Mouse (Mus musculus): Measurements from ENCODE around the gene Calcoco1. TPM values are rescaled to one million over a fixed set of nuclear protein-coding genes. Genes with fewer than 3 reads are reported as not detected.
A peak's percentile ranks its signal among the peaks of the same experiment; 100 is the strongest.

The Calcoco1 gene
- polyA plus RNA-seq, 1 experiment from 2014 or later: 99.4 TPM

DNA sequence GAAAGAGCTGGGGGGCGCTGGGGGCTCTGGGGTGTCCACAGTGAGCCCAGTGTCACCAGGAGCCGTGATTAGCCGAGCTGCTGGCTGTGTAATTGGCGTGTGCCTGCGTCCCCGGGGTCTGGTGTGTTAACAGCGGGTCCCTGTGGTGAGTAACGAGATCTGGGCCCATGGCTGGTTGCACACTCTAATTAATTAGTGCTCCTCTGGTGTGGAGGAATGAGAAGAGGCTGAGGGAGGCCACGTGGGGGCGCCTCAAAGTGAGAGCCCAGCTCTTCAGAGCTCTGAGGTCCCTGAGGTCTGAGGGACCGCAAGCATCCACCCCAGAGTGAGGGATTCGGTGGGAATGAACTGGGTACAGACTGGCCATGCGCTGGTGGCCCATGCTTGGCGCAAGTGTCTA is 13.1 kb upstream of the Calcoco1 start:
- Histone ChIP-seq H3K9ac (replicated peaks; ENCODE audit: low read depth) (no peak overlapping the region), H3K27ac (ENCODE audit: low read length) (no peak overlapping the region), H3K27me3 (replicated peaks; ENCODE audit: insufficient read depth, low read length) (peaks cover 7% of the 10 kb centered on the region), H3K36me3 (ENCODE audit: insufficient read depth, low read length) (no peaks in the 10 kb centered on the region), H3K9me3 (ENCODE audit: low read length) (no peaks in the 10 kb centered on the region), H3K4me2 (replicated peaks; ENCODE audit: low read depth, low read length) (no peak overlapping the region), H3K4me3 (ENCODE audit: low read depth, low read length) (no peak overlapping the region), H3K4me1 (ENCODE audit: insufficient read depth, low read depth, low read length) (no peaks in the 10 kb centered on the region)
- no peak for DNase-seq (ENCODE audit: low spot score)
- WGBS: 45% methylated on average over 14 of the region's 14 CpGs
- TF ChIP-seq EP300 (IDR thresholded peaks at IDR 0.05): no peak
- peak; percentile 30 for TF ChIP-seq CTCF (IDR thresholded peaks at IDR 0.05)
- ATAC-seq: no peak

DNA sequence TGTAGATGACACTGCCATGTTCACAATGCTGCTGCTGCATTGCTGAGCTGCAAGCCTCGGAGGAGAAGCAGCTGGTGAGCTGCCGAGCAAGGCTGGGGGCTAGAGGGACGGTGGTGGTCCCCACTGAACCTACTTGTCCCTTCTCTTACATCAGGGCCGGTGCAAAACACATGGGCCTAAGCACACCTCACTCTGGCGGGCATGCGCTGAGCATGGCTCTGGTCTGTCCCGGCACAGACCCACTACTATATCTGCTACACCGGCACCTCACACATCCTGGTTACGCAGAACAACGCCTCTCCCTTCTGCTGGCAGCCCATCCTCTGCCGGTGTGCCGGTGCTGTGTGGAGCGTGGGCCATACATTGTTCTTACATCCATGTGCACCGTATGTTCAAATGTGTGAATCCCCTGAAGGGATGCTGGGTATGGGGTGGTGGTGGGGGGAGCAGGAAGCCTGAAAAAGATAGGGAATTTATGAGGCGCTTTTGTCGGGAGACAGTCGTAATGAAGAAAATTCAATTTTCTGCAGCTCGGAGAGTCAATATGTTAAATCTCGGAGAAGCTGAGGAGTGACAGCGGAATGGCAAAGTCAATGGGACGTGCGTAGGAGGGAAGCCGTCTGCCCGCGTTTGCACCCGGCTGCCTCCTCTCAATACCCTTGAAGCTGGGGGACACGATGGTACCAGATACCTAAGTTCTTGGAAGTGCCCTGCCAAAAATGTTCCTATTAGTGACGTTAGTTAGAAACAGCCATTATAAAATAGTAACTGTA is 12.0 kb upstream of the Calcoco1 start:
- Histone ChIP-seq H3K27me3 (replicated peaks; ENCODE audit: insufficient read depth, low read length) (peaks cover 5% of the 10 kb centered on the region), H3K36me3 (ENCODE audit: insufficient read depth, low read length) (no peaks in the 10 kb centered on the region), H3K9ac (replicated peaks; ENCODE audit: low read depth) (no peak overlapping the region), H3K4me2 (replicated peaks; ENCODE audit: low read depth, low read length) (no peak overlapping the region), H3K4me1 (ENCODE audit: insufficient read depth, low read depth, low read length) (no peaks in the 10 kb centered on the region), H3K4me3 (ENCODE audit: low read depth, low read length) (no peak overlapping the region), H3K9me3 (ENCODE audit: low read length) (no peaks in the 10 kb centered on the region), H3K27ac (ENCODE audit: low read length) (no peak overlapping the region)
- DNase-seq (ENCODE audit: low spot score) (no peak), ATAC-seq (no peak)
- TF ChIP-seq EP300 (IDR thresholded peaks at IDR 0.05) (no peak), CTCF (IDR thresholded peaks at IDR 0.05) (no peak)
- WGBS: 84% methylated on average over 28 of the region's 28 CpGs

DNA sequence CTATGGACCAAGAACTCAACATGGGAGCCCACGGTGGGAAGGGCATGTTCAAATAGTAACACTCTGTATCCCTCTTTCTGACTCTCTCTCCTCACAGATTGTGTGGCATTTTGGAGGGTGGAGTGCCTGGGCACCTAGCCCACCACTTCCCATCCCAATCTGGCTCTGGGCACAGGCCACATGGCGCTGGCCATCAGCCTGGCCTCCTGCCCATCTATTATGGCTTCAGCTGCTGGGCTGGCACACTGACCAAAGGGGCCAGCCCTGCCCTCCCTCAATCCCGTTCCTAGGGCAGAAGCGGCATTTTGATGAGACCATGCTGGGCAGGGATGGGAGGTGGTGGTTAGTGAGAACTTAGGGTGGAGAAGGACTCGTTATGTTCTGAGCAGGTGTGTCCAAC is 11.3 kb upstream of the Calcoco1 start:
- Histone ChIP-seq H3K27me3 (replicated peaks; ENCODE audit: insufficient read depth, low read length) (peaks cover 5% of the 10 kb centered on the region), H3K4me2 (replicated peaks; ENCODE audit: low read depth, low read length) (no peak overlapping the region), H3K9me3 (ENCODE audit: low read length) (no peaks in the 10 kb centered on the region), H3K4me1 (ENCODE audit: insufficient read depth, low read depth, low read length) (no peaks in the 10 kb centered on the region), H3K4me3 (ENCODE audit: low read depth, low read length) (no peak overlapping the region), H3K9ac (replicated peaks; ENCODE audit: low read depth) (no peak overlapping the region), H3K27ac (ENCODE audit: low read length) (no peak overlapping the region), H3K36me3 (ENCODE audit: insufficient read depth, low read length) (no peaks in the 10 kb centered on the region)
- WGBS: 83% methylated on average over 5 of the region's 5 CpGs
- ATAC-seq (no peak), DNase-seq (ENCODE audit: low spot score) (no peak)
- TF ChIP-seq CTCF (IDR thresholded peaks at IDR 0.05) (no peak), EP300 (IDR thresholded peaks at IDR 0.05) (no peak)

- TF ChIP-seq EP300 (IDR thresholded peaks at IDR 0.05) (no peak), CTCF (IDR thresholded peaks at IDR 0.05) (no peak)
- H3K36me3 ChIP-seq (ENCODE audit: insufficient read depth, low read length): no peaks in the 10 kb centered on the region
- 89% methylated on average over 6 of the region's 6 CpGs for WGBS
- H3K27me3 ChIP-seq (replicated peaks; ENCODE audit: insufficient read depth, low read length): peaks cover 5% of the 10 kb centered on the region
- ATAC-seq: no peak
- H3K9me3 ChIP-seq (ENCODE audit: low read length): no peaks in the 10 kb centered on the region
- no peak overlapping the region for H3K4me2 ChIP-seq (replicated peaks; ENCODE audit: low read depth, low read length)
- H3K27ac ChIP-seq (ENCODE audit: low read length): no peak overlapping the region
- H3K9ac ChIP-seq (replicated peaks; ENCODE audit: low read depth): no peak overlapping the region
- no peaks in the 10 kb centered on the region for H3K4me1 ChIP-seq (ENCODE audit: insufficient read depth, low read depth, low read length)
- DNase-seq (ENCODE audit: low spot score): no peak
- H3K4me3 ChIP-seq (ENCODE audit: low read depth, low read length): no peak overlapping the region
These were observed 10.4 kb upstream of the Calcoco1 start for GRCm38 (mm10) chr15:102732406-102732805.

DNA sequence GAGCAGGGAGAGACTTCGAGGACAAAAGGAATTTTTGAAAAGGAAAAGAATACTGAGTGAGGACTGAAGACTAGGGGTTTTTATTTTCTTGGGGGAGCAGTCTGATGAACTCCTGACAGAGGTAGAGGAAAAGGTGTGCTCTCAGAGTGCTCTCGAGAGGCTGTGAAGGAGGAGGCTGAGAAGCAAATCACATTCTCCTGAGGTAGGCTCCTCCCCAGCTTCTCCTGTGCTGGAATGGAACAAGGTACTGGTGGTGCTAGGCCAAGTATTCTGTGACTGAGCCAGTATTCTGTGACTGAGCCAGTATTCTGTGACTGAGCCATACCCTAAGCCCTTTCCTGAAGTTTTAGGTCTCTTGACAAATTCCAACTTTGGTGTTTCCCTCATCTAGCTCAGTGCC is 6.0 kb upstream of the Calcoco1 start:
- Histone ChIP-seq H3K4me1 (ENCODE audit: insufficient read depth, low read depth, low read length) (no peaks in the 10 kb centered on the region), H3K4me2 (replicated peaks; ENCODE audit: low read depth, low read length) (no peak overlapping the region), H3K4me3 (ENCODE audit: low read depth, low read length) (no peak overlapping the region), H3K27me3 (replicated peaks; ENCODE audit: insufficient read depth, low read length) (no peaks in the 10 kb centered on the region), H3K27ac (ENCODE audit: low read length) (no peak overlapping the region), H3K36me3 (ENCODE audit: insufficient read depth, low read length) (no peaks in the 10 kb centered on the region), H3K9me3 (ENCODE audit: low read length) (no peaks in the 10 kb centered on the region), H3K9ac (replicated peaks; ENCODE audit: low read depth) (no peak overlapping the region)
- TF ChIP-seq CTCF (IDR thresholded peaks at IDR 0.05) (no peak), EP300 (IDR thresholded peaks at IDR 0.05) (no peak)
- WGBS: 36% methylated on average over 2 of the region's 2 CpGs
- DNase-seq (ENCODE audit: low spot score) (peak; percentile 67), ATAC-seq (peak; percentile 74)

- Histone ChIP-seq H3K4me1 (ENCODE audit: insufficient read depth, low read depth, low read length) (no peaks in the 10 kb centered on the region), H3K4me3 (ENCODE audit: low read depth, low read length) (no peak overlapping the region), H3K4me2 (replicated peaks; ENCODE audit: low read depth, low read length) (no peak overlapping the region), H3K9ac (replicated peaks; ENCODE audit: low read depth) (no peak overlapping the region), H3K9me3 (ENCODE audit: low read length) (no peaks in the 10 kb centered on the region), H3K27me3 (replicated peaks; ENCODE audit: insufficient read depth, low read length) (no peaks in the 10 kb centered on the region), H3K36me3 (ENCODE audit: insufficient read depth, low read length) (no peaks in the 10 kb centered on the region; the same call in 1 of the 2 replicates), H3K27ac (ENCODE audit: low read length) (no peak overlapping the region)
- DNase-seq (ENCODE audit: low spot score) (no peak), ATAC-seq (no peak)
- TF ChIP-seq EP300 (IDR thresholded peaks at IDR 0.05) (no peak), CTCF (IDR thresholded peaks at IDR 0.05) (no peak)
- WGBS: 59% methylated on average over 10 of the region's 10 CpGs
These were observed 1.6 kb upstream of the Calcoco1 start for GRCm38 (mm10) chr15:102723358-102724135.

Measured in lung, postnatal 0 days (tissue).